Mouse (Mus musculus) hindbrain, embryonic 15.5 days (tissue): ENCODE data around the gene 1600014C23Rik. TPM values are rescaled to one million over a fixed set of nuclear protein-coding genes. Genes with fewer than 3 reads are reported as not detected.

Experiments used
- ATAC-seq: fragments of 200-750 bp; cut with Nextera tagmentation; 2 replicates; pipeline ENCODE4 v1.8.0; 2017; ENCODE audit warnings: low read depth, moderate number of reproducible peaks, moderate TSS enrichment; ENCODE audit not compliant: low FRiP score
- H3K27ac ChIP-seq: fragments of 300-500 bp; sonication (generic); replicated peaks from 2 replicates; pipeline ENCODE4 v1.5.1; 2015; ENCODE audit warnings: mild to moderate bottlenecking, inconsistent platforms
- H3K27me3 ChIP-seq: fragments of 300-500 bp; sonication (generic); 2 replicates; pipeline ENCODE4 v1.6.1; 2015; ENCODE audit warnings: control low read depth, inconsistent platforms
- H3K36me3 ChIP-seq: fragments of 300-500 bp; sonication (generic); 2 replicates; pipeline ENCODE4 v1.6.1; 2015; ENCODE audit warnings: control low read depth, inconsistent platforms
- H3K4me1 ChIP-seq: fragments of 300-500 bp; sonication (generic); replicated peaks from 2 replicates; pipeline ENCODE4 v1.6.1; 2015; ENCODE audit warnings: control low read depth, inconsistent platforms
- H3K4me2 ChIP-seq: fragments of 300-500 bp; sonication (generic); 2 replicates; pipeline ENCODE4 v1.6.1; 2015; ENCODE audit warnings: moderate library complexity, mild to moderate bottlenecking, inconsistent platforms
- H3K4me3 ChIP-seq: fragments of 300-500 bp; sonication (generic); 2 replicates; pipeline ENCODE4 v1.5.1; 2015; ENCODE audit warnings: mild to moderate bottlenecking, inconsistent platforms
- H3K9ac ChIP-seq: fragments of 300-500 bp; sonication (generic); 2 replicates; pipeline ENCODE4 v1.6.1; 2015; ENCODE audit warnings: inconsistent platforms
- H3K9me3 ChIP-seq: fragments of 300-500 bp; sonication (generic); 2 replicates; pipeline ENCODE4 v1.6.1; 2016; ENCODE audit warnings: control low read depth, inconsistent platforms
- WGBS: fragments of 180-500 bp; shearing (Covaris S2); methylation state at CpG from one replicate; pipeline ENCODE4 v1.1.7; 2015; 5-methylcytosine and 5-hydroxymethylcytosine counted together
- polyA plus RNA-seq: library from polyadenylated mRNA; unstranded; fragments of >200 nt; fragmentation: Nextera tagmentation; extraction: Ambion mirVana; gene quantifications from 2 replicates; pipeline ENCODE4 v1.2.1, GENCODE M21; 2015

Gene 1600014C23Rik
- polyA plus RNA-seq, 1 experiment from 2014 or later, result 0.43 TPM

- no peak overlapping the region for H3K27ac ChIP-seq
- H3K4me1 ChIP-seq, result peaks cover 34% of the 10 kb centered on the region
- no peak for ATAC-seq
- 73% methylated on average over 8 of the region's 8 CpGs for WGBS
- H3K4me2 ChIP-seq, result no peak overlapping the region
- H3K9ac ChIP-seq, result no peak overlapping the region
- H3K27me3 ChIP-seq, result no peaks in the 10 kb centered on the region
- H3K36me3 ChIP-seq, result no peaks in the 10 kb centered on the region
- no peaks in the 10 kb centered on the region for H3K9me3 ChIP-seq
- no peak overlapping the region for H3K4me3 ChIP-seq
These were observed 29.5 kb upstream of the 1600014C23Rik start for GRCm38 (mm10) chr17:45763188-45763587.

DNA sequence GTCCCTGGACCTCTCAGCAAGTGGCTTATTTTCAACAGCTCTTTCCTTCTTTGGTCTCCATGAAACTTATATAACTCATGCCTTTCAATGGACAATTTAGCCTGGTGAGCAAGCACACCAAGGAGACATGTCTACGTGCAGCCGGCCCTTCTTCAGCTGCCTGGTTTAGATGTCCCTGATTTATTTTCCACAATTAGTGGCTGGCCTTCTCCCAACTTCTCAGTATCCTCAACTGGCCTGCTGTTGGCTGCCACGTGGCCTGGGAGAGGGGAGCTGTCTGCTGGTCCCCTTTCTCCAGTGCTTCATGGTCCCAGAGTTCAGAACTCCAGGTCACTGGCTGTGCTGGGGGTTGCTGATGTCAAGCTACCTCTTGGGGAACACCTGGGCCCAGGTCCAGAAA, 28.3 kb upstream of the 1600014C23Rik start:
- H3K4me3 ChIP-seq, result no peak overlapping the region
- H3K27ac ChIP-seq, result no peak overlapping the region
- H3K36me3 ChIP-seq, result no peaks in the 10 kb centered on the region
- peaks cover 25% of the 10 kb centered on the region for H3K4me1 ChIP-seq
- no peaks in the 10 kb centered on the region for H3K27me3 ChIP-seq
- no peak for ATAC-seq
- 52% methylated on average over 3 of the region's 3 CpGs for WGBS
- no peak overlapping the region for H3K4me2 ChIP-seq
- no peaks in the 10 kb centered on the region for H3K9me3 ChIP-seq
- H3K9ac ChIP-seq, result no peak overlapping the region

GRCm38 (mm10) chr17:45760965-45761645, 27.5 kb upstream of the 1600014C23Rik start:
- no peaks in the 10 kb centered on the region for H3K27me3 ChIP-seq
- no peak for ATAC-seq
- no peak overlapping the region for H3K27ac ChIP-seq
- 50% methylated on average over 10 of the region's 10 CpGs for WGBS
- H3K4me3 ChIP-seq, result no peak overlapping the region
- no peak overlapping the region for H3K4me2 ChIP-seq
- H3K36me3 ChIP-seq, result no peaks in the 10 kb centered on the region
- H3K4me1 ChIP-seq, result peaks cover 18% of the 10 kb centered on the region
- no peak overlapping the region for H3K9ac ChIP-seq
- H3K9me3 ChIP-seq, result no peaks in the 10 kb centered on the region

GRCm38 (mm10) chr17:45759751-45760150, 26.1 kb upstream of the 1600014C23Rik start:
- Histone ChIP-seq H3K4me2 (no peak overlapping the region), H3K36me3 (no peaks in the 10 kb centered on the region), H3K27ac (no peak overlapping the region), H3K27me3 (no peaks in the 10 kb centered on the region), H3K9ac (no peak overlapping the region), H3K4me1 (peaks cover 15% of the 10 kb centered on the region), H3K4me3 (no peak overlapping the region), H3K9me3 (no peaks in the 10 kb centered on the region)
- ATAC-seq, result no peak
- 80% methylated on average over 5 of the region's 5 CpGs for WGBS

GRCm38 (mm10) chr17:45758808-45759207, 25.2 kb upstream of the 1600014C23Rik start:
- WGBS, result 72% methylated on average over 7 of the region's 7 CpGs
- Histone ChIP-seq H3K36me3 (no peaks in the 10 kb centered on the region), H3K27me3 (no peaks in the 10 kb centered on the region), H3K4me1 (peaks cover 17% of the 10 kb centered on the region), H3K9me3 (no peaks in the 10 kb centered on the region), H3K9ac (no peak overlapping the region), H3K27ac (no peak overlapping the region), H3K4me3 (no peak overlapping the region), H3K4me2 (no peak overlapping the region)
- ATAC-seq, result no peak

DNA sequence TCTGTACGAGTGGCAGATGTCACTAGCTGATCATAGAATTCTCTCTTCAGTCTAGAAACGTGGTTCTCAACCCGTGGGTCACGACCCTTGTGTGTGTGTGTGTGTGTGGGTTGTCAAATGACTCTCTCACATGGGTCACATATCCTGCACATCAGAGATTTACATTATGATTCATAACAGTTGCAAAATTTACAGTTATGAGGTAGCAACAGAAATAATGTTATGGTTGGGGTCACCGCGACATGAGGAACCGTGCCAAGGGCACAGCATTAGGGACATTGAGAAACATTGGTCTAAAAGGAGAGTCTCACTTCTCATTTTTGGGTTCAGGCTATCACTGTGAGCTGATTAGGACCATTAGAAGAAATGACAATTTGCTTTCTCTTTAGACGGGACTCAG, 24.3 kb upstream of the 1600014C23Rik start:
- Histone ChIP-seq H3K9me3 (no peaks in the 10 kb centered on the region), H3K4me2 (no peak overlapping the region), H3K27ac (no peak overlapping the region), H3K36me3 (no peaks in the 10 kb centered on the region), H3K4me3 (no peak overlapping the region), H3K9ac (no peak overlapping the region), H3K4me1 (peaks cover 17% of the 10 kb centered on the region), H3K27me3 (no peaks in the 10 kb centered on the region)
- 80% methylated on average over 8 of the region's 8 CpGs for WGBS
- ATAC-seq, result no peak

DNA sequence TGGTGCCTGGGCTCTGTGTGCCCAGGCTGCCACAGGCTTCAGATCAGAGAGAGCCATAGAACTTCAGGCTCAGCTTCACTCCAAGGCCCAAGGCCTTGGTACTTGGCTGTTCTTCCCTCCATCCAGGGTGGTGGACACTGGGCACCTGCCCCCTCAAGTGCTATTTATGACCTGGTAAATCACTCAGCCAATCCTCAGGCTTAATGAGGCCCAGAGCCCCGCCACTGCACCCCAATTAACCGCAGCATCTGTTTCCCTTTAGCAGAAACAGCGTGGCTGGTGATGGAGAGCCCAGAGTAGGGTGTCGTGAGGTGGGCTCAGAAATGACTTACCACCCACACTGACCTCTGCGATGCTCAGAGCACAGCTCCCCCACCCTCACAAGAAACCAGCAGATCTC, 23.2 kb upstream of the 1600014C23Rik start:
- H3K9ac ChIP-seq, result no peak overlapping the region
- H3K27ac ChIP-seq, result no peak overlapping the region
- ATAC-seq, result no peak
- WGBS, result 71% methylated on average over 5 of the region's 5 CpGs
- peaks cover 14% of the 10 kb centered on the region for H3K4me1 ChIP-seq
- no peak overlapping the region for H3K4me2 ChIP-seq
- no peak overlapping the region for H3K4me3 ChIP-seq
- no peaks in the 10 kb centered on the region for H3K27me3 ChIP-seq
- no peaks in the 10 kb centered on the region for H3K9me3 ChIP-seq
- no peaks in the 10 kb centered on the region for H3K36me3 ChIP-seq

DNA sequence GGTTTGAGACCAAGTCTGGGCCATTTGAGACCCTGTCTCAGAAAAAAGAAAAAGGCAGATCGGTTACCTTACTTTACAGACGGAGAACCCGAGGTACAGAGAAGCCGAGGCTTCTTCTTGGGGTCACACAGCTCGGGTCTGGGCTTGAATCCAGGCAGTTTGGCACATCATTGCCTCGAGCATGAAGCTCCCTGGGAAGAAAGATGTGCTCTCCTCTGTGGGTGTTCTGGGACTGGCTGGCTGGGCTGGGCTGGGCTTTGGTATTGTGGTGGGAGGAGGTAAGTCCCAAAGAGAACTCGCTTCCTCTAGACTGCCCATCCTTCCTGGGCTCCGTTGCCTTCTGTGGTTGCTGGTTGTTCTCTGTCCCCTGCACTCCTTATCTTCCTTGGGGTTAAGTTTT, 22.7 kb upstream of the 1600014C23Rik start:
- no peak overlapping the region for H3K27ac ChIP-seq
- H3K4me1 ChIP-seq, result peaks cover 10% of the 10 kb centered on the region
- ATAC-seq, result no peak
- no peaks in the 10 kb centered on the region for H3K9me3 ChIP-seq
- WGBS, result 67% methylated on average over 8 of the region's 8 CpGs
- H3K4me3 ChIP-seq, result no peak overlapping the region
- H3K9ac ChIP-seq, result no peak overlapping the region
- no peaks in the 10 kb centered on the region for H3K36me3 ChIP-seq
- no peak overlapping the region for H3K4me2 ChIP-seq
- no peaks in the 10 kb centered on the region for H3K27me3 ChIP-seq

- Histone ChIP-seq H3K27ac (0 out of 2 replicates have a peak overlapping the region, but pooled peaks have one; percentile 17), H3K9ac (no peak overlapping the region), H3K9me3 (no peaks in the 10 kb centered on the region), H3K4me3 (no peak overlapping the region), H3K4me1 (0 out of 2 replicates have a peak, but pooled peaks cover 2% of the 10 kb centered on the region), H3K4me2 (peak overlapping the region; percentile 0; the same call in 1 of the 2 replicates), H3K27me3 (no peaks in the 10 kb centered on the region), H3K36me3 (no peaks in the 10 kb centered on the region)
- 66% methylated on average over 13 of the region's 13 CpGs for WGBS
- ATAC-seq, result peak; percentile 82; the same call in 1 of the 2 replicates
These were observed 20.7 kb upstream of the 1600014C23Rik start for GRCm38 (mm10) chr17:45754186-45754862.

DNA sequence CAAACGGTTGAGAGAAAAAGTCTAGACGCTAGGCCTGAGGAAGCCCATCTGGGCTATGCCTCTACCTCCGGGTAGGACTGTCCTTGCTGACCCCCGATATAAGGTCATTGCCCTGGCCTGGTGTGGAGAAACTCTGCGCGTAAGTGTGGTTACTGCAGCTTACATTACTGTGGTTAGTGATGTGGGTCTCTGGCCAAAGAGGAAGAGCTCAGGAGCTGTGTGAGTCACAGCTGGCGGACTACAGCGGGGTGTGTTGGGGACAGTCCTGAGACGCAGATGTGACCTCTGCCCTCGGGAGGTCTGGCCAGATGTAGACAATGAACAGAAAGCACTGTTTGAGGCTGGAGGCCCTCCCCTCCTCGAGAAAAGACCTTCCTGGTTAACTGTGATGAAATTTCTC, 19.0 kb upstream of the 1600014C23Rik start:
- H3K36me3 ChIP-seq, result no peaks in the 10 kb centered on the region
- no peak for ATAC-seq
- no peak overlapping the region for H3K27ac ChIP-seq

DNA sequence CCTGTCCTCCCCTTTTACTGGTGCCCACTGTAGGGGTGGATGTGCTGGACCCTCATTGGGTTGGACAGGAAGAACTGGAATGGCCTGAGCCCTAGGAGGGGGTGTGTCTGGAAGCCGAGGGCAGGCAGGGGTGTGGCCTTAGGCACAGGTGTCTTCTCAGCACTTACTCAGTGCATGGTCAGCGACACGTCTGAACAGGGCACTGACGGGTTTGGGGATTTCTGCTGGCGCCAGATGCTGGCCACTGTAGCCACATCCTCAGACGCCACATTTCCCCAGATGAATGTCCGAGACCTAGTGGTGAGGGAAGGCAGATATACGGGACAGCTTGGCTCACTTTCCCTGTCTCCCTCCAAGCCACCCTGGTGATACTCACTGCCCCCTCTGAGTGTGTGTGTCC, 18.4 kb upstream of the 1600014C23Rik start:
- WGBS, result 85% methylated on average over 8 of the region's 8 CpGs
- H3K27me3 ChIP-seq, result no peaks in the 10 kb centered on the region
- H3K4me3 ChIP-seq, result no peak overlapping the region
- no peak for ATAC-seq
- H3K36me3 ChIP-seq, result no peaks in the 10 kb centered on the region
- H3K9me3 ChIP-seq, result no peaks in the 10 kb centered on the region
- H3K4me2 ChIP-seq, result no peak overlapping the region
- no peak overlapping the region for H3K27ac ChIP-seq
- H3K4me1 ChIP-seq, result 0 out of 2 replicates have a peak, but pooled peaks cover 2% of the 10 kb centered on the region
- no peak overlapping the region for H3K9ac ChIP-seq

More for the DNA sequence above, 19.0 kb upstream of the 1600014C23Rik start:
- no peak overlapping the region for H3K4me3 ChIP-seq
- H3K4me1 ChIP-seq, result 0 out of 2 replicates have a peak, but pooled peaks cover 2% of the 10 kb centered on the region
- H3K27me3 ChIP-seq, result no peaks in the 10 kb centered on the region
- H3K4me2 ChIP-seq, result no peak overlapping the region
- no peaks in the 10 kb centered on the region for H3K9me3 ChIP-seq
- 52% methylated on average over 11 of the region's 11 CpGs for WGBS
- no peak overlapping the region for H3K9ac ChIP-seq

GRCm38 (mm10) chr17:45751359-45751758, 17.7 kb upstream of the 1600014C23Rik start:
- Histone ChIP-seq H3K9ac (no peak overlapping the region), H3K4me2 (no peak overlapping the region), H3K4me3 (no peak overlapping the region), H3K9me3 (no peaks in the 10 kb centered on the region), H3K27me3 (no peaks in the 10 kb centered on the region), H3K36me3 (no peaks in the 10 kb centered on the region), H3K27ac (no peak overlapping the region), H3K4me1 (0 out of 2 replicates have a peak, but pooled peaks cover 2% of the 10 kb centered on the region)
- ATAC-seq, result no peak
- 96% methylated on average over 1 of the region's 1 CpGs for WGBS
